Mouse (Mus musculus) large intestine, adult 2 months (tissue): ENCODE results near the gene Ext2. TPM values are rescaled to one million over a fixed set of nuclear protein-coding genes. Genes with fewer than 3 reads are reported as not detected.

ENCODE experiments used
- DNase-seq: peaks from one replicate; pipeline ENCODE4 v3.0.0-alpha.2; 2012; ENCODE audit warnings: low read depth, low spot score
- WGBS: fragments of 180-500 bp; shearing (Covaris S2); methylation state at CpG from one replicate; pipeline ENCODE4 v1.1.7; 2018; 5-methylcytosine and 5-hydroxymethylcytosine counted together
- polyA plus RNA-seq: library from polyadenylated mRNA; depleted of rRNA; stranded (reverse); fragments of >200 nt; gene quantifications from 2 replicates; pipeline ENCODE4 v1.2.3, GENCODE M21; 2012

Ext2 gene
- polyA plus RNA-seq, 1 experiment: 29.6 TPM

GRCm38 (mm10) chr2:93649243-93649870, 173.0 kb downstream of the Ext2 start:
- 49% methylated on average over 4 of the region's 4 CpGs for WGBS

GRCm38 (mm10) chr2:93647924-93648575, 174.3 kb downstream of the Ext2 start:
- no peak for DNase-seq
- 9% methylated on average over 20 of the region's 20 CpGs for WGBS

More at GRCm38 (mm10) chr2:93649243-93649870, 173.0 kb downstream of the Ext2 start:
- no peak for DNase-seq

- DNase-seq: no peak
- 4% methylated on average over 44 of the region's 44 CpGs for WGBS
Measured at GRCm38 (mm10) chr2:93647051-93647923, 175.1 kb downstream of the Ext2 start.

GRCm38 (mm10) chr2:93645626-93646320, 176.6 kb downstream of the Ext2 start:
- no peak for DNase-seq

GRCm38 (mm10) chr2:93645197-93645596, 177.2 kb downstream of the Ext2 start:
- DNase-seq: no peak
- WGBS: 68% methylated on average over 10 of the region's 10 CpGs

More at GRCm38 (mm10) chr2:93645626-93646320, 176.6 kb downstream of the Ext2 start:
- WGBS: 19% methylated on average over 33 of the region's 33 CpGs

- no peak for DNase-seq
- 60% methylated on average over 6 of the region's 6 CpGs for WGBS
Measured at GRCm38 (mm10) chr2:93644731-93645130, 177.6 kb downstream of the Ext2 start.

- 66% methylated on average over 4 of the region's 4 CpGs for WGBS
- no peak for DNase-seq
Measured at GRCm38 (mm10) chr2:93644234-93644633, 178.1 kb downstream of the Ext2 start.

GRCm38 (mm10) chr2:93643403-93643780, 179.0 kb downstream of the Ext2 start:
- 12% methylated on average over 28 of the region's 28 CpGs for WGBS
- no peak for DNase-seq

GRCm38 (mm10) chr2:93634609-93635008, 187.8 kb downstream of the Ext2 start:
- WGBS: 79% methylated on average over 4 of the region's 4 CpGs
- no peak for DNase-seq

GRCm38 (mm10) chr2:93624665-93625408, 197.5 kb downstream of the Ext2 start:
- DNase-seq: no peak
- WGBS: 14% methylated on average over 13 of the region's 13 CpGs

GRCm38 (mm10) chr2:93619208-93619849, 203.0 kb downstream of the Ext2 start:
- no peak for DNase-seq
- WGBS: 42% methylated on average over 5 of the region's 5 CpGs

- 59% methylated on average over 19 of the region's 19 CpGs for WGBS
Measured at GRCm38 (mm10) chr2:93618447-93619199, 203.7 kb downstream of the Ext2 start.

GRCm38 (mm10) chr2:93615845-93616689, 206.3 kb downstream of the Ext2 start:
- 44% methylated on average over 27 of the region's 27 CpGs for WGBS
- no peak for DNase-seq

More at GRCm38 (mm10) chr2:93618447-93619199, 203.7 kb downstream of the Ext2 start:
- DNase-seq: no peak

GRCm38 (mm10) chr2:93613020-93613419, 209.3 kb downstream of the Ext2 start:
- no peak for DNase-seq
- 63% methylated on average over 7 of the region's 7 CpGs for WGBS
